Mouse (Mus musculus) bone marrow, adult 2 months (tissue): Measurements from ENCODE around the gene Bach1. TPM values are rescaled to one million over a fixed set of nuclear protein-coding genes. Genes with fewer than 3 reads are reported as not detected.

Experiments used
- H3K27ac ChIP-seq: fragments of 200-500 bp; 2 replicates; pipeline ENCODE4 v1.5.1; 2012; ENCODE audit warnings: low read depth, mild to moderate bottlenecking, control low read depth, inconsistent platforms, low read length; ENCODE audit not compliant: control insufficient read depth, poor library complexity, insufficient read depth
- H3K4me1 ChIP-seq: fragments of 200-500 bp; 2 replicates; pipeline ENCODE4 v1.6.1; 2011; ENCODE audit warnings: low read length; ENCODE audit not compliant: control insufficient read depth, insufficient read depth
- H3K4me3 ChIP-seq: fragments of 200-500 bp; replicated peaks from 2 replicates; pipeline ENCODE3; 2011; ENCODE audit warnings: mild to moderate bottlenecking, low read depth, low read length, control low read depth; ENCODE audit not compliant: control insufficient read depth
- CTCF ChIP-seq: fragments of 200-500 bp; IDR thresholded peaks from 2 replicates; pipeline ENCODE4 v1.5.1; 2011; ENCODE audit warnings: low read length, control low read depth; ENCODE audit not compliant: control insufficient read depth, insufficient read depth
- POLR2A ChIP-seq: fragments of 200-500 bp; IDR thresholded peaks from 2 replicates; pipeline ENCODE4 v1.6.1; 2011; ENCODE audit warnings: low read depth, mild to moderate bottlenecking, control low read depth, low read length, borderline replicate concordance; ENCODE audit not compliant: control insufficient read depth
- WGBS: fragments of 180-500 bp; shearing (Covaris S2); methylation state at CpG from one replicate; pipeline ENCODE4 v1.1.7; 2018; 5-methylcytosine and 5-hydroxymethylcytosine counted together
- polyA plus RNA-seq: library from polyadenylated mRNA; stranded (reverse); fragments of >200 nt; gene quantifications from 2 replicates; pipeline ENCODE4 v1.2.4, GENCODE M21; 2011; ENCODE audit warnings: low replicate concordance; ENCODE audit not compliant: missing spikeins, insufficient read depth, insufficient read length

Gene Bach1
- polyA plus RNA-seq = 7.0 and 14.9 TPM in 2 replicates

- under 1% methylated on average over 81 of the region's 84 CpGs for WGBS
- TF ChIP-seq CTCF (no peak), POLR2A (peak; percentile 95)
- H3K4me1 ChIP-seq = peaks cover 4% of the 10 kb centered on the region
Observed at GRCm38 (mm10) chr16:87698692-87699305, at the start of gene Bach1. Bach1 (plus strand) TSS chr16:87698945.

GRCm38 (mm10) chr16:87652344-87652743 is 46.4 kb upstream of the Bach1 start:
- Histone ChIP-seq H3K4me3 (no peak overlapping the region), H3K27ac (no peak overlapping the region), H3K4me1 (peaks cover 13% of the 10 kb centered on the region)
- 77% methylated on average over 8 of the region's 8 CpGs for WGBS
- TF ChIP-seq CTCF (no peak), POLR2A (no peak)

More at GRCm38 (mm10) chr16:87698692-87699305, at the start of gene Bach1:
- H3K4me3 ChIP-seq = peak within 1 kb of the TSS; percentile 99
- H3K27ac ChIP-seq = peak within 1 kb of the TSS; percentile 98

- no peak overlapping the region for H3K27ac ChIP-seq
Observed at GRCm38 (mm10) chr16:87652924-87653323, 45.8 kb upstream of the Bach1 start.

GRCm38 (mm10) chr16:87654016-87654575 is 44.6 kb upstream of the Bach1 start:
- Histone ChIP-seq H3K27ac (peak overlapping the region; percentile 29; the same call in 1 of the 2 replicates), H3K4me3 (no peak overlapping the region), H3K4me1 (peaks cover 13% of the 10 kb centered on the region)
- TF ChIP-seq CTCF = no peak
- no peak for TF ChIP-seq POLR2A
- 6% methylated on average over 11 of the region's 11 CpGs for WGBS

More at GRCm38 (mm10) chr16:87652924-87653323, 45.8 kb upstream of the Bach1 start:
- Histone ChIP-seq H3K4me1 (peaks cover 13% of the 10 kb centered on the region), H3K4me3 (no peak overlapping the region)
- TF ChIP-seq POLR2A (no peak), CTCF (no peak)
- WGBS = 38% methylated on average over 13 of the region's 13 CpGs

- 37% methylated on average over 5 of the region's 5 CpGs for WGBS
- H3K27ac ChIP-seq = no peak overlapping the region
- peaks cover 13% of the 10 kb centered on the region for H3K4me1 ChIP-seq
- H3K4me3 ChIP-seq = no peak overlapping the region
- no peak for TF ChIP-seq CTCF
- no peak for TF ChIP-seq POLR2A
Observed at GRCm38 (mm10) chr16:87655005-87655404, 43.7 kb upstream of the Bach1 start.

GRCm38 (mm10) chr16:87655579-87655978 is 43.2 kb upstream of the Bach1 start:
- 24% methylated on average over 9 of the region's 9 CpGs for WGBS
- H3K27ac ChIP-seq = no peak overlapping the region
- no peak for TF ChIP-seq POLR2A
- no peak for TF ChIP-seq CTCF
- H3K4me3 ChIP-seq = no peak overlapping the region
- peaks cover 13% of the 10 kb centered on the region for H3K4me1 ChIP-seq

GRCm38 (mm10) chr16:87656771-87657170 is 42.0 kb upstream of the Bach1 start:
- TF ChIP-seq POLR2A (no peak), CTCF (no peak)
- no peak overlapping the region for H3K4me3 ChIP-seq
- no peak overlapping the region for H3K27ac ChIP-seq
- WGBS = 38% methylated on average over 4 of the region's 4 CpGs
- peaks cover 14% of the 10 kb centered on the region for H3K4me1 ChIP-seq

GRCm38 (mm10) chr16:87657291-87657690 is 41.5 kb upstream of the Bach1 start:
- no peak for TF ChIP-seq CTCF
- TF ChIP-seq POLR2A = no peak

GRCm38 (mm10) chr16:87661024-87661471 is 37.7 kb upstream of the Bach1 start:
- Histone ChIP-seq H3K4me3 (peak overlapping the region; percentile 56), H3K4me1 (peaks cover 1% of the 10 kb centered on the region; the same call in 1 of the 2 replicates), H3K27ac (peak overlapping the region; percentile 42)
- 5% methylated on average over 12 of the region's 12 CpGs for WGBS
- TF ChIP-seq POLR2A (no peak), CTCF (no peak; the same call in 1 of the 2 replicates)

More at GRCm38 (mm10) chr16:87657291-87657690, 41.5 kb upstream of the Bach1 start:
- Histone ChIP-seq H3K27ac (no peak overlapping the region), H3K4me1 (peaks cover 13% of the 10 kb centered on the region), H3K4me3 (no peak overlapping the region)
- WGBS = 87% methylated on average over 9 of the region's 9 CpGs
